Mouse (Mus musculus) kidney, adult 2 months (tissue): Measurements from ENCODE around the gene Cant1.
"Not testable (repeated sequence)": the region's sequence is repeated elsewhere in the genome, so short reads cannot be mapped to it uniquely, and the experiment has no call there.

ENCODE experiments used
- CTCF ChIP-seq: fragments of 200-500 bp; conservative IDR thresholded peaks from 2 replicates; pipeline ENCODE4 v1.5.1; 2011; ENCODE audit warnings: low read depth, mild to moderate bottlenecking, control low read depth, low read length, moderate library complexity, mixed read lengths; ENCODE audit not compliant: insufficient read depth, insufficient read length
- POLR2A ChIP-seq: fragments of 200-500 bp; IDR thresholded peaks from one replicate; pipeline ENCODE4 v1.6.1; 2011; ENCODE audit warnings: low read depth, low read length, control low read depth

DNA sequence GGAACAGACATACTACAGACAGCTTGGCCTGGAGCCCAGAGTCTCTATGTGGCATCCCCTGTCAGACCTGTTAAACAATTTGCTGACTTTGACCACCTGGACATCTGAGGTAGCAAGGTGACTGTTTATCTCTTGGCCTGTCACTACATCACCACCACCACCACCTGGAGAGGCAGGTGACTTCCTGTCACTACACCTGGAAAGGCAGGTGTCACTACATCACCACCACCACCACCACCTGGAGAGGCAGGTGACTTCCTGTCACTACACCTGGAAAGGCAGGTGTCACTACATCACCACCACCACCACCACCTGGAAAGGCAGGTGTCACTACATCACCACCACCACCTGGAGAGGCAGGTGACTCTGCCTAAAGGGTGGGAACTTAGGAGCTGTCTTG lies 42.6 kb downstream of the Cant1 start:
- not testable (repeated sequence) for TF ChIP-seq CTCF, POLR2A
